Mouse (Mus musculus): ENCODE data around the gene Usp43. TPM values are rescaled to one million over a fixed set of nuclear protein-coding genes. Genes with fewer than 3 reads are reported as not detected.

Usp43 gene
- polyA plus RNA-seq, 1 experiment from 2014 or later = 3.1 TPM

DNA sequence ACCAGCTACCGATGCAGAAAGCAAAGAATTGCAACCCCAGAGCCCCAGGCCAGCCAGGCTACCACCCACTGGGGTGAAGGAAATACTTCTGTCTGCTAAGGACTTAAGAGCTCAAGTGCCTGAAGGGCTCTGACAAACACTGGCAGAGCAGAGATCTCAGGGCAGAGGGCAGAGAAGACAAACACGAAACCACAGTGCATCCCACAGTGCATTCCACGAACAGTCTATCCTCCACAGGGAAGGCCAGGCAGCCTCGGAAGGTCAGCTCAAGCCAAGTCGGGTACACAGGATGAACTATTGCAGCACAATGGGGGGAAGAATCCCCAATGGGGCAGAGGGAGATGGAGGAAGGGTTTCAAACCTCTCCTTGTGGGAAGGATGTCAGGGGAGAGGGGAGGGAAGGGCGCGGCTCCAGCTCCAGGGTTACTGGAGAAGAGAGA is 60.5 kb downstream of the Usp43 start:
- no peaks in the 10 kb centered on the region for H3K27me3 ChIP-seq (ENCODE audit: control insufficient read depth, insufficient read depth, low read depth, low read length)
- H3K9ac ChIP-seq (ENCODE audit: low read length) = no peak overlapping the region
- H3K9me3 ChIP-seq (ENCODE audit: control insufficient read depth, low read length) = no peaks in the 10 kb centered on the region
- H3K4me1 ChIP-seq (replicated peaks; ENCODE audit: control insufficient read depth, insufficient read depth, low read length) = peaks cover 15% of the 10 kb centered on the region
- H3K36me3 ChIP-seq (ENCODE audit: control insufficient read depth, insufficient read depth, low read length) = no peaks in the 10 kb centered on the region
- WGBS = 10% methylated on average over 7 of the region's 7 CpGs
- H3K4me2 ChIP-seq (ENCODE audit: low read depth, low read length) = peak overlapping the region; percentile 38
- peak overlapping the region; percentile 62 for H3K27ac ChIP-seq (ENCODE audit: low read length)
- ATAC-seq (ENCODE audit: low read depth) = peak; percentile 81
- H3K4me3 ChIP-seq (ENCODE audit: low read length) = 0 out of 2 replicates have a peak overlapping the region, but pooled peaks have one; percentile 4

DNA sequence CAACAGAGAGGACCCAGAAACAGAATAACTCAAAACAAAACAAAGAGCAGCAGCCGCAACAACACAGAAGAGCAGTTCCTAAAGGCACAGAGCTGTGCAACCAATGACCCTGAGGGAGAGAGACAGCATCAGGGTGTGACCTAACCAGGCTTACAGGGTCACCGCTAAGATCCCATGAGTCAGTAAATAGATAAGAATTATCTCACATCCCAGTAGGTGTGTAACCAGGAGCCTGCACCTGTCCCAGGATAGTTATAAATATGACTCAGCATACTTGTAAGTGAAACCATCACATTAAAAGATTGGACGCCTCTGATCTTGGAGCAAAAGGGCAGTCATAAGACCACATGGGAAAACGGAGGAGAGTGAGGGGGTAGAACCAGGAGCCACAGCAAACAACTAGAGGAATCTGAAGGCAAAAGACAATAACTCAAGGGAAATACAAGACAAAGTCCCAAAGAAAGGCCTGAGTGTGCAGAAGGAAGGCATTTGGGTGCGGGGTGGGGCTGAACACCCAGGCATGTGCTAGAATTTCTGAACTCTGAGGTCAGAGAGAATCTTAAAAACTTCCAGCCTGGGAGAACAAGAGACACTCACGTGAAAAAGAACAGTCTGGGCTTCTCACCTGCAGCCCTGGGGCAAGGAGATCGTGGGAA is 61.1 kb downstream of the Usp43 start:
- 47% methylated on average over 7 of the region's 7 CpGs for WGBS
- peak overlapping the region; percentile 38 for H3K4me2 ChIP-seq (ENCODE audit: low read depth, low read length)
- no peaks in the 10 kb centered on the region for H3K36me3 ChIP-seq (ENCODE audit: control insufficient read depth, insufficient read depth, low read length)

DNA sequence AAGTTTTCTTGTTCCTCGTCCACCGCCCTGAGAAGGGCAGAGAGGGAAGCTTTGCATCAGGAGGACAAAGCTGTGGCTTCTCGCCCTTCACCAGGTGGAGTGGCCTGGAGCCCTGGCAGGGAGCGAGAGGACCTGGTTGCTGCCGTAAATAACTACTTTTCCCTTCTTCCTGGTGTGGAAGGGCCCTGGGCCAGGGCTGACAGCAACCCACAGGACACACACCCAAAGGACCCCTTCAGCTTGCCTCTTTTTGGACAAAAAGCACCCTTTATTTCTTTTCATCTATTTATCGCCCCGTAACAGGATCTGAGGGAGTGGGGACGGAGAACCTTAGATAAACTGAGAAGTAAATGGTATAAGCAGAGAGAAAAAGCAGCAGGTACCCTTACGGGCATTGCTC is 63.4 kb downstream of the Usp43 start:
- no peak overlapping the region for H3K4me3 ChIP-seq (ENCODE audit: low read length)
- H3K9me3 ChIP-seq (ENCODE audit: control insufficient read depth, low read length) = no peaks in the 10 kb centered on the region
- 77% methylated on average over 9 of the region's 9 CpGs for WGBS
- H3K27me3 ChIP-seq (ENCODE audit: control insufficient read depth, insufficient read depth, low read depth, low read length) = no peaks in the 10 kb centered on the region
- no peaks in the 10 kb centered on the region for H3K36me3 ChIP-seq (ENCODE audit: control insufficient read depth, insufficient read depth, low read length)
- H3K4me2 ChIP-seq (ENCODE audit: low read depth, low read length) = no peak overlapping the region
- H3K27ac ChIP-seq (ENCODE audit: low read length) = no peak overlapping the region
- no peak overlapping the region for H3K9ac ChIP-seq (ENCODE audit: low read length)
- no peak for ATAC-seq (ENCODE audit: low read depth)
- H3K4me1 ChIP-seq (replicated peaks; ENCODE audit: control insufficient read depth, insufficient read depth, low read length) = peaks cover 21% of the 10 kb centered on the region

More for the DNA sequence above, 61.1 kb downstream of the Usp43 start:
- Histone ChIP-seq H3K4me3 (ENCODE audit: low read length) (no peak overlapping the region), H3K27me3 (ENCODE audit: control insufficient read depth, insufficient read depth, low read depth, low read length) (no peaks in the 10 kb centered on the region), H3K27ac (ENCODE audit: low read length) (peak overlapping the region; percentile 62), H3K4me1 (replicated peaks; ENCODE audit: control insufficient read depth, insufficient read depth, low read length) (peaks cover 15% of the 10 kb centered on the region), H3K9ac (ENCODE audit: low read length) (no peak overlapping the region), H3K9me3 (ENCODE audit: control insufficient read depth, low read length) (no peaks in the 10 kb centered on the region)
- ATAC-seq (ENCODE audit: low read depth) = peak; percentile 38

DNA sequence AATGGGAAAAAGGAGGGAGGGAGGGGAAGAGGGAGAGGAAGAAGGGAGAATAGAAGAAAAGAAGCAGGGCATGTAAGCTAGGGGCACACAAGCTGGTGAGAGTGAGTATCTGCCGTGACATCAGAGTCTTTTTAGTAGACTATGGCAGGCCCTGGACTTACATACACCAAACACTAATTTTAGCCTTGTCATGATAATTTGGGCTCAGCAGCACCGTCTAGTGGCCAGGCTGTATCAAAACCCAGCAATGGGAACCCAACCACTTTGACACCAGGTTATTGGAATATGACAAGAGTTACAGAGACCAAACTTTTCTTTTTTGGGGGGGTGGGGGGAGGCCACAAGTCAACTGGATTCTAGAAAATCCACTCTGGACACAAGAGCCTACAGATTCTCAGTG is 66.9 kb downstream of the Usp43 start:
- Histone ChIP-seq H3K36me3 (ENCODE audit: control insufficient read depth, insufficient read depth, low read length) (no peaks in the 10 kb centered on the region), H3K27ac (ENCODE audit: low read length) (no peak overlapping the region), H3K27me3 (ENCODE audit: control insufficient read depth, insufficient read depth, low read depth, low read length) (no peaks in the 10 kb centered on the region), H3K4me3 (ENCODE audit: low read length) (no peak overlapping the region), H3K9me3 (ENCODE audit: control insufficient read depth, low read length) (no peaks in the 10 kb centered on the region), H3K4me1 (replicated peaks; ENCODE audit: control insufficient read depth, insufficient read depth, low read length) (peaks cover 7% of the 10 kb centered on the region; the same call in 1 of the 2 replicates), H3K4me2 (ENCODE audit: low read depth, low read length) (no peak overlapping the region), H3K9ac (ENCODE audit: low read length) (no peak overlapping the region)
- no peak for ATAC-seq (ENCODE audit: low read depth)
- WGBS = 30% methylated on average over 2 of the region's 2 CpGs

DNA sequence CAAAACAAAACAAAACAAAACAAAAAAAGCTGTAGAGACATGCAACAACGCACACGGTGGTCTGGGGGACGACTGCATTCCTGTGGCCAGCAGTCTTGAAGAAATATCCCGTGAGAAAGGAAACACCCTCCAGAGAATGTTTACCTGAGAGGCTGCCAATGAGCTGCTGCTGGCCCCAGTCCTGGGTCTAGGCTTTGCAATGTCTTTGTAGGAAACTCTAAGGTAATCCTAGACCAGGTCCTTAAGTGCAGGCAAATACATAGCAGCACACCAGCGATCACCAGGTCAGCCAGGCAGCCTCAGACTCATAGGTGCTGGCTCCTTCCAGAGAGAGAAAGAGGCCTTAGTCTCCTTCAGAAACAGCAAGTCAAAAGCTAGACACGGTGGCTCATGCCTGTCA is 68.0 kb downstream of the Usp43 start:
- H3K4me1 ChIP-seq (replicated peaks; ENCODE audit: control insufficient read depth, insufficient read depth, low read length) = peaks cover 7% of the 10 kb centered on the region; the same call in 1 of the 2 replicates
- no peak overlapping the region for H3K4me3 ChIP-seq (ENCODE audit: low read length)
- 27% methylated on average over 6 of the region's 6 CpGs for WGBS
- peak; percentile 83 for ATAC-seq (ENCODE audit: low read depth)
- H3K36me3 ChIP-seq (ENCODE audit: control insufficient read depth, insufficient read depth, low read length) = no peaks in the 10 kb centered on the region
- H3K4me2 ChIP-seq (ENCODE audit: low read depth, low read length) = no peak overlapping the region
- no peaks in the 10 kb centered on the region for H3K27me3 ChIP-seq (ENCODE audit: control insufficient read depth, insufficient read depth, low read depth, low read length)
- H3K9ac ChIP-seq (ENCODE audit: low read length) = no peak overlapping the region
- H3K27ac ChIP-seq (ENCODE audit: low read length) = peak overlapping the region; percentile 55; the same call in 1 of the 2 replicates
- H3K9me3 ChIP-seq (ENCODE audit: control insufficient read depth, low read length) = no peaks in the 10 kb centered on the region

DNA sequence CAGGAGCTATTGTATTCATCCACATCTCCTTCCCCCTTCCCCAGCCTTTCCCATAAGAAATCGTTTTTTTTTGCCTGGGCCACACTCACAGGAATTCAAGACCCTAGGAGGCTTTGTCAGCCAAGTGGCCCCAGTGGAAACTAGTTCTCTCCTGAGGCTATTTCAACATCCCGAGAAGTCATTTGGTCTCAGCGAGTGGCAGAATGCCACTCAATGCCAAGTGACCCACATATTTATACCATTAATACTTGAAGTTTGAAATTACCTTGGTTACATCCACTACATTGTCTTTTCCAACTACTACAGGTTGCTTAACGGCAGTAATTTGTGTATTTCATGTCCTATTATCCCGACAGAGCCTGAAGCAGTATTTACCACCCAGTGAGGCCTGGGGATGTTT is 70.2 kb downstream of the Usp43 start:
- Histone ChIP-seq H3K4me2 (ENCODE audit: low read depth, low read length) (no peak overlapping the region), H3K4me1 (replicated peaks; ENCODE audit: control insufficient read depth, insufficient read depth, low read length) (peaks cover 7% of the 10 kb centered on the region; the same call in 1 of the 2 replicates), H3K36me3 (ENCODE audit: control insufficient read depth, insufficient read depth, low read length) (no peaks in the 10 kb centered on the region), H3K9ac (ENCODE audit: low read length) (no peak overlapping the region), H3K27ac (ENCODE audit: low read length) (no peak overlapping the region), H3K9me3 (ENCODE audit: control insufficient read depth, low read length) (no peaks in the 10 kb centered on the region), H3K27me3 (ENCODE audit: control insufficient read depth, insufficient read depth, low read depth, low read length) (no peaks in the 10 kb centered on the region), H3K4me3 (ENCODE audit: low read length) (no peak overlapping the region)
- 54% methylated on average over 5 of the region's 5 CpGs for WGBS
- ATAC-seq (ENCODE audit: low read depth) = no peak

DNA sequence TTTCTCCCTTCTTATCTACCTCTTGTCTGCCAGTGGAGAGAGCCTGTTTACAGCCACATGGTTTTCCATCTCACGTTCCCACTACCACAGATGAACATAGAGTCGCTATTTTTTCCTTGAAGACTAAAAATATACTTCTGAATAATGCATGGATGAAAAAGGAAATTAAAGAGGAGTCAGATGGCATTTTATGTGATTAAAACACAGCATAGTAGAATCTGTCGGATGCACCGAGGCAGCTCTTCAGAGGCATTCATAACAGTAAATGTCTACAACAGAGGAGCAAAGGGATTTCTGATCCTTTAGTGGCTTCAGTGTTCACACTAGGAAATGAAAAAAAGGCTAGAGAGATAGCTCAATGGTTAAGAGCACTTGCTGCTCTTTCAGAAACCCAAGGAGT is 76.8 kb downstream of the Usp43 start:
- H3K4me1 ChIP-seq (replicated peaks; ENCODE audit: control insufficient read depth, insufficient read depth, low read length) = no peaks in the 10 kb centered on the region
- no peak for ATAC-seq (ENCODE audit: low read depth)
- no peak overlapping the region for H3K27ac ChIP-seq (ENCODE audit: low read length)
- no peak overlapping the region for H3K4me2 ChIP-seq (ENCODE audit: low read depth, low read length)
- no peaks in the 10 kb centered on the region for H3K9me3 ChIP-seq (ENCODE audit: control insufficient read depth, low read length)
- H3K9ac ChIP-seq (ENCODE audit: low read length) = no peak overlapping the region
- H3K27me3 ChIP-seq (ENCODE audit: control insufficient read depth, insufficient read depth, low read depth, low read length) = no peaks in the 10 kb centered on the region
- no peak overlapping the region for H3K4me3 ChIP-seq (ENCODE audit: low read length)
- WGBS = 75% methylated on average over 4 of the region's 4 CpGs
- no peaks in the 10 kb centered on the region for H3K36me3 ChIP-seq (ENCODE audit: control insufficient read depth, insufficient read depth, low read length)

DNA sequence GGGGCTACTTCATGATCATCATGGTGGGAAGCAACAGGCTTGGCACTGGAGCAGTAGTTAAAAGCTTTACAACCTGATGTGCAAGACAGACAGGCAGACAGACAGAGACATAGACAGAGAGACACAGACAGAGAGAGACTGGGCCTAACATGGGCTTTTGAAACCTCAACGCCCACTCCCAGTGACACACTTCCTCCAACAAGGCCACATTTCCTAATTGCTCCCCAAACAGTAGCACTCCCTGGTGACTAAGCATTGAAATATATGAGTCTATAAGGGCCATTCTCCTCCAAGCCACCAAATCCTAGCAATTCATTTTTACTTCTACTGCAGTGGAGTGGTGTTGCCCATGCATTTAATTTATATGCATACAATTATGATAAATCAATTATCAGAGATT is 82.1 kb downstream of the Usp43 start:
- Histone ChIP-seq H3K4me3 (ENCODE audit: low read length) (no peak overlapping the region), H3K4me1 (replicated peaks; ENCODE audit: control insufficient read depth, insufficient read depth, low read length) (peaks cover 5% of the 10 kb centered on the region; the same call in 1 of the 2 replicates), H3K9ac (ENCODE audit: low read length) (no peak overlapping the region), H3K27ac (ENCODE audit: low read length) (no peak overlapping the region), H3K27me3 (ENCODE audit: control insufficient read depth, insufficient read depth, low read depth, low read length) (no peaks in the 10 kb centered on the region), H3K4me2 (ENCODE audit: low read depth, low read length) (no peak overlapping the region), H3K9me3 (ENCODE audit: control insufficient read depth, low read length) (no peaks in the 10 kb centered on the region), H3K36me3 (ENCODE audit: control insufficient read depth, insufficient read depth, low read length) (no peaks in the 10 kb centered on the region)
- 79% methylated on average over 1 of the region's 1 CpGs for WGBS
- no peak for ATAC-seq (ENCODE audit: low read depth)

DNA sequence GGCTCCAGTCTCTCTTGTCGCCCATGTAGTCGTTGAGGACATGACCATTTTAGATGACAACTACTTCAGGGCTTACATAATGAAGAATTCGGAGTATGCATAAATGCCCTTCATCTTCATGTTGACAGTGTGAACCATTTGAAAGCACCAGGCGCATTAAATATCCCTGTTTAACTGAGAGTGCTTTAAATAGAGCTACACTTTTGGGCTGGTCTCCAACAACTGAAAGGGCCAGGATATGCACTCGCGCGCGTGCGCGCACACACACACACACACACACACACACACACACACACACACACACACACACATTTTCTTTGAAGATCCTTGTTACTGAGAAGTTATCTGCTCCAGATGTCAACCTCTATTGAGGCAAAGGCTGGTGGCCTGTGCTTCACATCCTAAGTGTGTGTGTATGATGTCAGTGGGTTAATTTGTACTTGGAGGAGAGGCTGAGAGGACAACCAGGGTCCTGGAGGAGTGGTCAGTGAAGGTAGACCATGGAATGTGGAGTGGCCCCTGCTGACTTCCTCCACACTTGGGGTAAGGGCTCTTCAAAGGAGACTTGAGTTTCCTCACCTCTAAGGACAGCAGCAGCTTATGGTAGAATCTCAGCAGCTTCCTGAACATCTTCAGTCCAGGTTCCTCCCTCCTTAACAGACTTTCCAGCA is 86.4 kb downstream of the Usp43 start:
- no peak overlapping the region for H3K4me2 ChIP-seq (ENCODE audit: low read depth, low read length)
- no peak overlapping the region for H3K27ac ChIP-seq (ENCODE audit: low read length)
- 45% methylated on average over 10 of the region's 10 CpGs for WGBS

More for the DNA sequence above, 86.4 kb downstream of the Usp43 start:
- no peaks in the 10 kb centered on the region for H3K9me3 ChIP-seq (ENCODE audit: control insufficient read depth, low read length)
- ATAC-seq (ENCODE audit: low read depth) = peak; percentile 83
- no peaks in the 10 kb centered on the region for H3K36me3 ChIP-seq (ENCODE audit: control insufficient read depth, insufficient read depth, low read length)
- no peaks in the 10 kb centered on the region for H3K27me3 ChIP-seq (ENCODE audit: control insufficient read depth, insufficient read depth, low read depth, low read length)
- no peak overlapping the region for H3K9ac ChIP-seq (ENCODE audit: low read length)
- H3K4me1 ChIP-seq (replicated peaks; ENCODE audit: control insufficient read depth, insufficient read depth, low read length) = peaks cover 5% of the 10 kb centered on the region; the same call in 1 of the 2 replicates
- no peak overlapping the region for H3K4me3 ChIP-seq (ENCODE audit: low read length)
